Mouse (Mus musculus): ENCODE data around the gene Slc16a14. TPM values are rescaled to one million over a fixed set of nuclear protein-coding genes. Genes with fewer than 3 reads are reported as not detected.
"Not testable (repeated sequence)": the region's sequence is repeated elsewhere in the genome, so short reads cannot be mapped to it uniquely, and the experiment has no call there.

The Slc16a14 gene
- 21.5 and 25.1 TPM in 2 replicates for polyA plus RNA-seq (2015; fragmentation: Nextera tagmentation; extraction: Ambion mirVana)

DNA sequence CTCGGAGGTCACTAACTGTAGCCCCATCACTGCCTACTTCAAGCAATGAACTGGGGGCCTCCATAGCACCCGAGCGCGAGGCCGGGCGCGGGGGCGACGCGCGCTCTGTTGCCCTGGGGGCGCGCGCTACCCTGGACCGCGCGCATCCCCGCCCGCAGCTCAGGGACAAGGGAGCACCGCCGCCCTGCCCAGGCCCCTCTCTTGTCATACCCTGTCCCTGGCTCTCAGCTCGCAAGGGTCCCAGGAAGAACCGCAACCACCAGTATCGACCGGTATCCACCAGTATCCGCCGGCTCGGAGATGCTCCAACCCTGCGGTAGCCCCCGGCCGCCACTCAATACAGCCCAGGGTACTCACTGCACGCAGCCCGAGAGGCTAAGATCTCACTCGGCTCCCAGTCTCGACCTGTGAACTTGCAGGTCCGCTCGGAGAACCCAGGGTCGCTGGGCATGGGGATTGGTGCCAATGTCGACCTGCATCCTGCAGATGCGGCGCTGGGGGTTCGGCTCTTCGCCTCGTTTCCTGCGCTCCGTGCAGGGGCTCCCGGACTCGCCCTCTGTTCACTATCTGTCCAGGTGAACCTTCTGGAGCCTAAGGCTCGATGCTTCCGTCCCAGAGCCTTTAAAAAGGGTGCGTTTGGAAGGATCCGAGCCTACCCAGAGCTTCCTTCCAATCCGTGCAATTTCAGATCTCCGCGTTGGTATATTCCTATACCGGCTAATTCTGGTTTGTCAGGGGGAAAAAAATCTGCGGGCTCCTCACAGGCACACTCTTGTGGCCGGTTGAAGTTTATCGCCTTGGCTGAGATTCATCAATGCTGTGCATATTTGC is at the start of gene Slc16a14:
Gene Slc16a14 (minus strand): TSS at position 632 of the 831 bp plus-strand sequence.
- Histone ChIP-seq H3K4me1 (peaks cover 19% of the 10 kb centered on the region), H3K27ac (peak within 1 kb of the TSS; percentile 92), H3K4me3 (peak within 1 kb of the TSS; percentile 66), H3K9me3 (no peaks in the 10 kb centered on the region), H3K9ac (peak within 1 kb of the TSS; percentile 80), H3K36me3 (replicated peaks) (no peaks in the 10 kb centered on the region), H3K27me3 (replicated peaks) (no peaks in the 10 kb centered on the region), H3K4me2 (peak within 1 kb of the TSS; percentile 54)
- peak; percentile 89 for ATAC-seq (replicated peaks)
- under 1% methylated on average over 58 of the region's 59 CpGs for WGBS

DNA sequence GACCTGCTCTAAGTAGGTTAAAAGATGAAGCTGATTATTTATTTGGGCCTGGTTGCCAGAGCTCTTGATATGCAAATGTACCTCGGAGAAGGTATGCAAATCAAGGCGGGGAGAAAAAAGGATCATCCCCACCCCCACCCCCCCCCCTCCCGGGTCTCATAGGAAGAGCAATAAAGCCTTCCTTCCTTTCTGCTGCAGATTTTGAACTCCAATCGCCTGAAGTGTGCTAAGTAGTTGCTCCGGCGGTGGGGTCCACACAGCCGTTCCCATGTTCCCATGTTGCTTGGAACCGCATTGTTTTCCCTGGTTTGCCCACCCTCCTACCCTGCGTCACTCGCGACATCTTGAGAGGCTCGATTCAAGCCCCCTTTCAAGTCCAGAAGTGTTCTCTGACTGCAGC is 26.8 kb upstream of the Slc16a14 start:
- peak; percentile 72; the same call in 1 of the 2 replicates for ATAC-seq (replicated peaks)
- not testable (repeated sequence) for H3K9ac ChIP-seq; H3K36me3 ChIP-seq (replicated peaks); H3K9me3 ChIP-seq; H3K4me1 ChIP-seq; H3K27me3 ChIP-seq (replicated peaks)
- Histone ChIP-seq H3K4me2 (peak overlapping the region; percentile 45), H3K4me3 (peak overlapping the region; percentile 27), H3K27ac (peak overlapping the region; percentile 61; the same call in 1 of the 2 replicates)
- WGBS: 4% methylated on average over 12 of the region's 12 CpGs

DNA sequence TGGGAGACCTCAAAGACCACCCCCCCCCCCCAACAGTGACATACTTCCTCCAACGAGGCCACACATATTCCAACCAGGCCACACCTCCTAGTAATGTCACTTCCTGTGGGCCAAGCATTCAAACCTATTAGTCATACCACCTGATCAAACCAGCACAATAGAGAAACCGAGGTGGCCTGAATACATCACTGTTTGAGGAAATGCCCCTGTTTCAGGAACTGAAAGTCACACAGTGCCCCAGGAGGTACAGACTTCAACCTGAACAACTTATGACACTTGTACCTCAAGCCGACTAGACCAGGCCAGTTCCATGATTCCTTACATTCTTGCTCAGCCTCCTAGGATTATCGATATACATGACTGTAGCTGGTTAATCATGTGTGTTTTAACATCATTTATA is 22.8 kb upstream of the Slc16a14 start:
- not testable (repeated sequence) for H3K36me3 ChIP-seq (replicated peaks); H3K4me3 ChIP-seq; ATAC-seq (replicated peaks); H3K27me3 ChIP-seq (replicated peaks); H3K4me2 ChIP-seq; H3K9me3 ChIP-seq; H3K9ac ChIP-seq; H3K4me1 ChIP-seq; H3K27ac ChIP-seq
- 84% methylated on average over 4 of the region's 4 CpGs for WGBS

DNA sequence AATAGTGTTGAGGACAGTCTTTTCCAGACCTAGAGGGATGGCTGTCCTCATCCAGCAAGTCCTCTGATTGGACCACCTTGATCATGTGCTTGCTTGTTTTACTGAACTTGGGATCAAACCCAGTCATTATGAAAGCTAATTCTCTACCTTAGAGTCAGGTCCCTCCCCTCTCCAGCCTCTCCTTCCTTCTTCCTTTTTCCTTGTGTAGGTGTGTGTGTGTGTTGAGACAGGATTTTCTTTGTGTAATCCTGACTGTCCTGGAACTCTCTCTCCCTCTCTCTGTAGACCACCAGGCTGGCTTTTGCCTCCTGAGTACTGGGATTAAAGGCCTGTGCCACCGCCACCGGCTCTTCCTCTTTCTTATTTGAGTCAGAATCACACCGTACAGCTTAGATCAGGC is 21.8 kb upstream of the Slc16a14 start:
- H3K36me3 ChIP-seq (replicated peaks); ATAC-seq (replicated peaks); H3K4me2 ChIP-seq; H3K27me3 ChIP-seq (replicated peaks); H3K9ac ChIP-seq; H3K4me3 ChIP-seq; H3K27ac ChIP-seq; H3K4me1 ChIP-seq; H3K9me3 ChIP-seq: not testable (repeated sequence)
- 99% methylated on average over 3 of the region's 3 CpGs for WGBS

DNA sequence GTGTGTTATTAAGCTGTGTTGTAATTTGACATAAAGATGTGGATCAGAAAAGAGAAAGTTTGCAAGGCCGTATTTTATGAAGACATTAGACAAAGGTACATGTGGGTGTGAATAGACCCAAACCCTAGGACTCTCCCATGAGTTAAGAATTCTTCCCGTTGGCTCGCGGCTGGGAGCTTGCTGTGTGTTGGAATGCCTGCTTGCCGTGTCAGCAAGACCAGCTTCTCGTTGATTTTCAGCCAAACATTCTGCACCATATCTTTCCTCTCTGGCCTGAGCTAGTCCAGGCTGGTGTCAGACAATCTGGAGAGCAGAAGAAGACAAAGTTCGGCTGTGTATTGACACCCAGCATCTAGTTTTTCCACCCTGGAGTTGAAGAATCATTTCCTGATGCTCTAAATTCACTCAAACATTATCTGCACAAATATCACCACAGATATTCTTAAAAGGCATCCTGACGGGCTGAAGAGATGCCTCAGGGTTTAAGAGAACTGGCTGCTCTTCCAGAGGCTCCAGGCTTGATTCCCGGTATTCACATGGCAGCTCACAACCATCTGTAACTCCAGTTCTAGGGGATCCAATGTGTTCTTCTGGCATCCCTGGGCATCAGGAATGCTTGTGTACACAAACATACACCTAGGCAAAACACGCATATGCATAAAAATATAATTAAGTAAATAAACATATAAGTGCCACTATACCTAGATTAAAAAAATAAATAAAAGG is 17.7 kb upstream of the Slc16a14 start:
- Histone ChIP-seq H3K27me3 (replicated peaks) (no peaks in the 10 kb centered on the region), H3K9ac (no peak overlapping the region), H3K9me3 (no peaks in the 10 kb centered on the region), H3K36me3 (replicated peaks) (no peaks in the 10 kb centered on the region), H3K27ac (no peak overlapping the region), H3K4me2 (no peak overlapping the region), H3K4me3 (no peak overlapping the region), H3K4me1 (no peaks in the 10 kb centered on the region)
- 90% methylated on average over 10 of the region's 10 CpGs for WGBS
- ATAC-seq (replicated peaks): no peak

DNA sequence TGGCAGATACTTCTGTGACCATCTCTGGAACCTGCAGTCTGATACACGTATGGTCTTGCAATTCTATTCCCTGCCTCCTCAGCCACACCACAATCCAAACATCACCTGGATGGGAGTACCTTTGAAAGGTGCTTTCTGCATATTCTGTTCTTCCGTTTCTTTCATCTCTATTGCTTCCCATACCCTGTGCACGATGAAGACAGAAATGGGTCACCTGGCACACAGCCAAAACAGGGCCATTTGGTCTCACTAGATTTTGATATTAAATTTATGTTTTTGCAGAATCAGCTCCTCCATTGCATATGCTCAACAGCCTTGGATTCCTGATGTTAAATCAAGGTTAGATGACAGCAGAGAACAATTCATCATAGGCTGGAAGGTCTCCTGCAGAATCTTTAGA is 16.6 kb upstream of the Slc16a14 start:
- Histone ChIP-seq H3K27me3 (replicated peaks) (no peaks in the 10 kb centered on the region), H3K9me3 (no peaks in the 10 kb centered on the region), H3K9ac (no peak overlapping the region), H3K4me3 (no peak overlapping the region), H3K4me1 (no peaks in the 10 kb centered on the region), H3K36me3 (replicated peaks) (no peaks in the 10 kb centered on the region), H3K4me2 (no peak overlapping the region), H3K27ac (no peak overlapping the region)
- no peak for ATAC-seq (replicated peaks)
- WGBS: 90% methylated on average over 3 of the region's 3 CpGs

DNA sequence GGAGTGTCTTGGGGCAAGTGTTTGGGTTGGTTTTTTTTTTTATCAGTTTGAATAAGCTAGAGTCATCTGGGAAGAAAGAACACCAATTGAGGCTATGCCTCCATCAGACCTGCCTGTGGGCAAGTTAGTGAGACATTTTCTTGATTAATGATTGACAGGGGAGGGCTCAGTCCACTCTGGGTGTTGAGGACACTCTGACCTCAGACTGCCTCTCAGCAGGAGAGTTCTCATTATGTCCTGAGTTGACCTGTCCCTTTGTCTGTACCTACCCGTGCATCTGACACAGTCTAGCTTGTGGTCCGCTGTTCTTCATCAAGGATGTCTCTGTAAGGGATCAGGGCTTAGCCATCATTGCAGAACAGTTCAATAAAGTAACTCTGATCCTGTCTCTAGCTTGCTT is 12.5 kb upstream of the Slc16a14 start:
- Histone ChIP-seq H3K4me1 (no peaks in the 10 kb centered on the region), H3K36me3 (replicated peaks) (no peaks in the 10 kb centered on the region), H3K9ac (no peak overlapping the region), H3K27me3 (replicated peaks) (no peaks in the 10 kb centered on the region), H3K9me3 (no peaks in the 10 kb centered on the region), H3K4me2 (no peak overlapping the region), H3K4me3 (no peak overlapping the region), H3K27ac (no peak overlapping the region)
- ATAC-seq (replicated peaks): no peak
- WGBS: 64% methylated on average over 2 of the region's 2 CpGs

GRCm38 (mm10) chr1:84945950-84946349 is 11.0 kb upstream of the Slc16a14 start:
- Histone ChIP-seq H3K9ac (no peak overlapping the region), H3K9me3 (no peaks in the 10 kb centered on the region), H3K27me3 (replicated peaks) (no peaks in the 10 kb centered on the region), H3K4me3 (no peak overlapping the region), H3K36me3 (replicated peaks) (no peaks in the 10 kb centered on the region), H3K27ac (no peak overlapping the region), H3K4me2 (no peak overlapping the region), H3K4me1 (no peaks in the 10 kb centered on the region)
- WGBS: 87% methylated on average over 3 of the region's 3 CpGs
- ATAC-seq (replicated peaks): no peak

DNA sequence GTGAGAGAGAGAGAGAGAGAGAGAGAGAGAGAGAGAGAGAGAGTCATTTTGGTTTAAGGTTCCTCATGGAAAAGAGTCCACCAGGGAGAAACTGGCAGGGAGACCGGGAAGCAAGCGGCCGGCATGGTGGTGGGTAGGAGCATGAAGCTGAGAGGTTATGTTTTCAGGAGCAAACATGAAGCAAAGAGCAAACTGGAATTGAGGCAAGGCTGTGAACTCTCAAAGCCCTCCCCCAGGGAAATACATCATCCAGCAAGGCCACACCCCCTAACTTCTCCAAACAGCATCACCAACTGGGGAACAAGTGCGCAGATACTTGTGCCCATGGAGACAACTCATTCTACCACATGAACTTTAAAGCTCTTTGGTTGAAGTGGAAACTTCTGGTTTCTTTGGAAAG is 8.6 kb upstream of the Slc16a14 start:
- Histone ChIP-seq H3K4me1 (no peaks in the 10 kb centered on the region), H3K27me3 (replicated peaks) (no peaks in the 10 kb centered on the region), H3K9me3 (no peaks in the 10 kb centered on the region), H3K4me3 (no peak overlapping the region), H3K9ac (no peak overlapping the region), H3K4me2 (no peak overlapping the region), H3K36me3 (replicated peaks) (no peaks in the 10 kb centered on the region), H3K27ac (no peak overlapping the region)
- WGBS: 97% methylated on average over 4 of the region's 4 CpGs
- no peak for ATAC-seq (replicated peaks)

- Histone ChIP-seq H3K36me3 (replicated peaks) (no peaks in the 10 kb centered on the region), H3K9me3 (no peaks in the 10 kb centered on the region)
- ATAC-seq (replicated peaks): no peak
Measured at GRCm38 (mm10) chr1:84942666-84943065, 7.7 kb upstream of the Slc16a14 start.

GRCm38 (mm10) chr1:84940322-84940721 is 5.4 kb upstream of the Slc16a14 start:
- Histone ChIP-seq H3K9me3 (no peaks in the 10 kb centered on the region), H3K4me3 (no peak overlapping the region), H3K36me3 (replicated peaks) (no peaks in the 10 kb centered on the region), H3K4me1 (peaks cover 6% of the 10 kb centered on the region), H3K4me2 (no peak overlapping the region), H3K9ac (no peak overlapping the region), H3K27me3 (replicated peaks) (no peaks in the 10 kb centered on the region), H3K27ac (no peak overlapping the region)
- WGBS: 91% methylated on average over 2 of the region's 2 CpGs
- ATAC-seq (replicated peaks): no peak

More at GRCm38 (mm10) chr1:84942666-84943065, 7.7 kb upstream of the Slc16a14 start:
- Histone ChIP-seq H3K27ac (no peak overlapping the region), H3K4me2 (no peak overlapping the region), H3K4me3 (no peak overlapping the region), H3K9ac (no peak overlapping the region), H3K27me3 (replicated peaks) (no peaks in the 10 kb centered on the region), H3K4me1 (no peaks in the 10 kb centered on the region)

DNA sequence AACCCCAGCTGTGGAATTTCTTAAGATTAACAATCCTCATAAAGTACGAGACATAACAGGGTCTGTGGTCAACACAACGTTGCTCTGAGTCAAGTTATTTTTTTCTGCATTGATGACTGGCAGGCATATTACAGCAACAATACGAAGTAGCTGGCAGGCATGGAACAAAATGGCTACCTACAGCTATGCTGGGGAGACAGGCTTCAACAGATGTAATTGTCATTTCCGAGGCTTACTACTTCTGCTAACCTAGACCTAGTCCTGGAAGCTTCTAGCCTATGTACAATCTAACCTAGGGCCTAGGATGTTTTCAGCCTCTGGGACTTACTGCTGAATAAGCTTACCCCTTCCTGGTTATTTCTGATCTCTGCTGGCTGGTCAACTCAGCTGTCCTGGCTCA is 4.5 kb upstream of the Slc16a14 start:
- H3K4me1 ChIP-seq: peaks cover 6% of the 10 kb centered on the region
- H3K4me2 ChIP-seq: no peak overlapping the region
- H3K27ac ChIP-seq: no peak overlapping the region
- no peak for ATAC-seq (replicated peaks)
- H3K9ac ChIP-seq: no peak overlapping the region
- H3K27me3 ChIP-seq (replicated peaks): no peaks in the 10 kb centered on the region
- no peaks in the 10 kb centered on the region for H3K36me3 ChIP-seq (replicated peaks)
- H3K9me3 ChIP-seq: no peaks in the 10 kb centered on the region
- H3K4me3 ChIP-seq: no peak overlapping the region
- 88% methylated on average over 4 of the region's 4 CpGs for WGBS
